Mouse (Mus musculus) ES-Bruce4 (cell line): ENCODE results near the gene Smad3. TPM values are rescaled to one million over a fixed set of nuclear protein-coding genes. Genes with fewer than 3 reads are reported as not detected.

Experiments used
- H3K27ac ChIP-seq: 2 replicates; pipeline ENCODE4 v1.5.1; 2012; ENCODE audit warnings: low read length, inconsistent platforms; ENCODE audit not compliant: insufficient read depth
- H3K27me3 ChIP-seq: 2 replicates; pipeline ENCODE4 v1.6.1; 2012; ENCODE audit warnings: mild to moderate bottlenecking, low read length, inconsistent platforms; ENCODE audit not compliant: control insufficient read depth, poor library complexity, insufficient read depth, severe bottlenecking
- H3K36me3 ChIP-seq: 2 replicates; pipeline ENCODE4 v1.6.1; 2012; ENCODE audit warnings: inconsistent platforms, mild to moderate bottlenecking, low read length, moderate library complexity; ENCODE audit not compliant: control insufficient read depth, poor library complexity, insufficient read depth, severe bottlenecking
- H3K4me1 ChIP-seq: one replicate; pipeline ENCODE4 v1.8.1; 2011; ENCODE audit warnings: low read length; ENCODE audit not compliant: control insufficient read depth, insufficient read depth
- H3K4me3 ChIP-seq: 2 replicates; pipeline ENCODE4 v1.5.1; 2011; ENCODE audit warnings: low read depth, mild to moderate bottlenecking, low read length
- H3K9ac ChIP-seq: 2 replicates; pipeline ENCODE4 v1.6.1; 2012; ENCODE audit warnings: low read depth, mild to moderate bottlenecking, inconsistent platforms; ENCODE audit not compliant: poor library complexity, severe bottlenecking
- H3K9me3 ChIP-seq: replicated peaks from 2 replicates; pipeline ENCODE4 v1.6.1; 2012; ENCODE audit warnings: mild to moderate bottlenecking, low read length, inconsistent platforms; ENCODE audit not compliant: control insufficient read depth, poor library complexity, insufficient read depth, severe bottlenecking
- CTCF ChIP-seq: IDR thresholded peaks from one replicate; pipeline ENCODE4 v1.8.1; 2011; ENCODE audit warnings: low read depth, low read length
- EP300 ChIP-seq: IDR thresholded peaks from 2 replicates; pipeline ENCODE4 v1.6.1; 2011; ENCODE audit warnings: low read depth, low read length; ENCODE audit not compliant: insufficient read depth
- POLR2A ChIP-seq: IDR thresholded peaks from one replicate; pipeline ENCODE4 v1.8.1; 2011; ENCODE audit warnings: low read length; ENCODE audit not compliant: insufficient read depth
- polyA plus RNA-seq: library from polyadenylated mRNA; stranded (reverse); fragments of >200 nt; gene quantifications from 2 replicates; pipeline ENCODE4 v1.2.4, GENCODE M21; 2011; ENCODE audit warnings: low read depth; ENCODE audit not compliant: missing spikeins, insufficient read depth, insufficient read length

The Smad3 gene
- polyA plus RNA-seq, 1 experiment = 25.7 TPM

GRCm38 (mm10) chr9:63658436-63658835, 99.4 kb downstream of the Smad3 start:
- Histone ChIP-seq H3K36me3 (no peaks in the 10 kb centered on the region), H3K4me3 (no peak overlapping the region), H3K9ac (no peak overlapping the region), H3K4me1 (no peaks in the 10 kb centered on the region), H3K9me3 (no peaks in the 10 kb centered on the region), H3K27ac (no peak overlapping the region), H3K27me3 (no peaks in the 10 kb centered on the region)
- TF ChIP-seq CTCF (no peak), EP300 (no peak), POLR2A (no peak)

GRCm38 (mm10) chr9:63657167-63657566, 100.6 kb downstream of the Smad3 start:
- H3K36me3 ChIP-seq = no peaks in the 10 kb centered on the region
- no peak for TF ChIP-seq POLR2A
- no peak for TF ChIP-seq EP300
- TF ChIP-seq CTCF = no peak
- no peak overlapping the region for H3K4me3 ChIP-seq

GRCm38 (mm10) chr9:63655092-63655491, 102.7 kb downstream of the Smad3 start:
- Histone ChIP-seq H3K36me3 (no peaks in the 10 kb centered on the region), H3K4me1 (no peaks in the 10 kb centered on the region), H3K9me3 (no peaks in the 10 kb centered on the region)

More at GRCm38 (mm10) chr9:63657167-63657566, 100.6 kb downstream of the Smad3 start:
- H3K27ac ChIP-seq = no peak overlapping the region
- H3K9ac ChIP-seq = no peak overlapping the region
- no peaks in the 10 kb centered on the region for H3K9me3 ChIP-seq
- H3K27me3 ChIP-seq = no peaks in the 10 kb centered on the region
- H3K4me1 ChIP-seq = no peaks in the 10 kb centered on the region

DNA sequence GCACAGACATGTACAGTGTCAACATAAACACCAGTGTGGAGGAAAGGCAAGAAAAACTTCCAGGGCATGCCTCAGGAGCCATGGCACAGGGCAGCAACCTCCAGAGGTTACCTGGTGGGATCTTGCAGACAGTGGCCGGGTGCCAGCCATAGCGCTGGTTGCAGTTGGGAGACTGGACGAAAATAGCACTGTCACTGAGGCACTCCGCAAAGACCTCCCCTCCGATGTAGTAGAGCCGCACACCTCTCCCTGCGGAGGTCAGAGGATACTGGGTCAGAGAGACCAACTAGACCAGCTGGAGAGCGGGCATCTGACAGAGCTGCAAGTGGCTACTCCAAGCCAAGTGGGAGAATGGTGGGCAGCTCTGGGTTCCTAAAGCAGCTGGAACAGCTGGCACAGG, 103.2 kb downstream of the Smad3 start:
- Histone ChIP-seq H3K4me1 (no peaks in the 10 kb centered on the region), H3K36me3 (no peaks in the 10 kb centered on the region), H3K4me3 (no peak overlapping the region), H3K9me3 (no peaks in the 10 kb centered on the region), H3K9ac (no peak overlapping the region), H3K27ac (no peak overlapping the region), H3K27me3 (no peaks in the 10 kb centered on the region)
- no peak for TF ChIP-seq EP300
- no peak for TF ChIP-seq POLR2A
- TF ChIP-seq CTCF = no peak

More at GRCm38 (mm10) chr9:63655092-63655491, 102.7 kb downstream of the Smad3 start:
- no peak for TF ChIP-seq CTCF
- Histone ChIP-seq H3K4me3 (no peak overlapping the region), H3K27ac (no peak overlapping the region), H3K9ac (no peak overlapping the region), H3K27me3 (no peaks in the 10 kb centered on the region)

GRCm38 (mm10) chr9:63653666-63654065, 104.1 kb downstream of the Smad3 start:
- Histone ChIP-seq H3K4me3 (no peak overlapping the region), H3K27ac (no peak overlapping the region), H3K9ac (no peak overlapping the region), H3K4me1 (no peaks in the 10 kb centered on the region), H3K27me3 (no peaks in the 10 kb centered on the region), H3K9me3 (no peaks in the 10 kb centered on the region), H3K36me3 (no peaks in the 10 kb centered on the region)
- no peak for TF ChIP-seq CTCF
- TF ChIP-seq EP300 = no peak
- TF ChIP-seq POLR2A = no peak

DNA sequence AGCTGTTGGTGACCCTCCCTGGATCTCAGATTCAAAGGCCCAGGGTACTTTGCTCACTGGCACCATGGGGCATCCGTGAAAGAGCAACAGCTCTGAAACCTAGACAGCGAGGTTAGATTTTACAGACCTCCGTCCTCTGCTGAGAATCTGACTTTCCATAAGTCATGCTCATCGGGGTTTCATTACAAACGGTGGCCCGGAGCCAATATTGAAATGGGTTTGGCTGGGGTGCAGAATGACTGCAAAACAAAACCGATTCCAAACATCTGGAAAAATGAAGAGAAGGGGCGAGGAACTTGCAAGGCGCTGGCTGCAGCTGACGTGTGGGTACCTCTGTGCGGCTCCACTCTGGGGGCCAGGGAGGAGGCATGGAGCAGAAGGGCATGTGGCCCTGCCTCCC, 106.2 kb downstream of the Smad3 start:
- Histone ChIP-seq H3K9me3 (no peaks in the 10 kb centered on the region), H3K4me3 (no peak overlapping the region), H3K9ac (no peak overlapping the region), H3K36me3 (no peaks in the 10 kb centered on the region), H3K4me1 (no peaks in the 10 kb centered on the region), H3K27me3 (no peaks in the 10 kb centered on the region), H3K27ac (no peak overlapping the region)
- TF ChIP-seq POLR2A (no peak), CTCF (no peak), EP300 (no peak)
